Mouse (Mus musculus): ENCODE data around the gene Ahdc1. TPM values are rescaled to one million over a fixed set of nuclear protein-coding genes. Genes with fewer than 3 reads are reported as not detected.

The Ahdc1 gene
- polyA plus RNA-seq, 1 experiment, result 58.2 TPM

- TF ChIP-seq MYOD1 (IDR thresholded peaks at IDR 0.05; ENCODE audit: control insufficient read depth in 1 of 3, insufficient read length in 2 of 3, low read depth in 2 of 3) (peak in 1 of 3 experiments; percentile 72), POLR2AphosphoS2 (IDR thresholded peaks at IDR 0.05; ENCODE audit: insufficient read length, low read depth) (no peak), TCF12 (IDR thresholded peaks at IDR 0.05; ENCODE audit: insufficient read depth, poor library complexity, severe bottlenecking) (no peak), TCF3 (IDR thresholded peaks at IDR 0.05; ENCODE audit: insufficient read length, low read depth) (no peak), E2F4 (IDR thresholded peaks at IDR 0.05; ENCODE audit: insufficient read depth) (no peak), MYOG (IDR thresholded peaks at IDR 0.05; ENCODE audit: control insufficient read depth in 1 of 3, insufficient read depth in 1 of 3, insufficient read length in 2 of 3, low read depth in 2 of 3) (peak in 1 of 3 experiments; percentile 29)
- H3ac ChIP-seq (ENCODE audit: control insufficient read depth, insufficient read length), result no peak overlapping the region
- H3K4me2 ChIP-seq (ENCODE audit: low read depth), result no peak overlapping the region
- no peak overlapping the region for H3K4me3 ChIP-seq
- H3K27me3 ChIP-seq (ENCODE audit: control insufficient read depth, insufficient read depth, insufficient read length), result no peaks in the 10 kb centered on the region
- H3K79me2 ChIP-seq (ENCODE audit: control insufficient read depth, insufficient read depth), result no peaks in the 10 kb centered on the region
- no peaks in the 10 kb centered on the region for H3K36me3 ChIP-seq (ENCODE audit: control insufficient read depth, insufficient read depth)
Observed at GRCm38 (mm10) chr4:133113351-133113882, 102.4 kb downstream of the Ahdc1 start.

GRCm38 (mm10) chr4:133114762-133115161 is 103.7 kb downstream of the Ahdc1 start:
- Histone ChIP-seq H3ac (ENCODE audit: control insufficient read depth, insufficient read length) (no peak overlapping the region), H3K4me3 (no peak overlapping the region), H3K36me3 (ENCODE audit: control insufficient read depth, insufficient read depth) (no peaks in the 10 kb centered on the region), H3K4me2 (ENCODE audit: low read depth) (no peak overlapping the region), H3K27me3 (ENCODE audit: control insufficient read depth, insufficient read depth, insufficient read length) (no peaks in the 10 kb centered on the region), H3K79me2 (ENCODE audit: control insufficient read depth, insufficient read depth) (no peaks in the 10 kb centered on the region)
- TF ChIP-seq POLR2AphosphoS2 (IDR thresholded peaks at IDR 0.05; ENCODE audit: insufficient read length, low read depth) (no peak), REST (IDR thresholded peaks at IDR 0.05; ENCODE audit: insufficient read depth, insufficient read length) (no peak), TCF12 (IDR thresholded peaks at IDR 0.05; ENCODE audit: insufficient read depth, poor library complexity, severe bottlenecking) (no peak), MYOD1 (IDR thresholded peaks at IDR 0.05; ENCODE audit: control insufficient read depth in 1 of 3, insufficient read length in 2 of 3, low read depth in 2 of 3) (peak in 1 of 3 experiments; percentile 19), MAX (IDR thresholded peaks at IDR 0.05; ENCODE audit: low read depth) (no peak)

- Histone ChIP-seq H3K79me2 (ENCODE audit: control insufficient read depth, insufficient read depth) (no peaks in the 10 kb centered on the region), H3K27me3 (ENCODE audit: control insufficient read depth, insufficient read depth, insufficient read length) (no peaks in the 10 kb centered on the region), H3K36me3 (ENCODE audit: control insufficient read depth, insufficient read depth) (no peaks in the 10 kb centered on the region), H3K4me2 (ENCODE audit: low read depth) (peak overlapping the region; percentile 54), H3ac (ENCODE audit: control insufficient read depth, insufficient read length) (no peak overlapping the region), H3K4me3 (no peak overlapping the region)
- TF ChIP-seq POLR2A (IDR thresholded peaks at IDR 0.05; ENCODE audit: insufficient read length, low read depth) (no peak), MYOG (IDR thresholded peaks at IDR 0.05; ENCODE audit: control insufficient read depth in 1 of 3, insufficient read depth in 1 of 3, insufficient read length in 2 of 3, low read depth in 2 of 3) (no peak), E2F4 (IDR thresholded peaks at IDR 0.05; ENCODE audit: insufficient read depth) (no peak), MYOD1 (IDR thresholded peaks at IDR 0.05; ENCODE audit: control insufficient read depth in 1 of 3, insufficient read length in 2 of 3, low read depth in 2 of 3) (no peak), SRF (IDR thresholded peaks at IDR 0.05; ENCODE audit: control insufficient read depth, insufficient read length, low read depth) (no peak), TCF3 (IDR thresholded peaks at IDR 0.05; ENCODE audit: insufficient read length, low read depth) (no peak), TCF12 (IDR thresholded peaks at IDR 0.05; ENCODE audit: insufficient read depth, poor library complexity, severe bottlenecking) (no peak), USF1 (IDR thresholded peaks at IDR 0.05; ENCODE audit: low read depth) (no peak), REST (IDR thresholded peaks at IDR 0.05; ENCODE audit: insufficient read depth, insufficient read length) (no peak), MAX (IDR thresholded peaks at IDR 0.05; ENCODE audit: low read depth) (no peak), CEBPB (IDR thresholded peaks at IDR 0.05; ENCODE audit: insufficient read depth, poor library complexity, severe bottlenecking) (no peak), POLR2AphosphoS2 (IDR thresholded peaks at IDR 0.05; ENCODE audit: insufficient read length, low read depth) (no peak)
Observed at GRCm38 (mm10) chr4:133115721-133116429, 104.8 kb downstream of the Ahdc1 start.

- Histone ChIP-seq H3K27me3 (ENCODE audit: control insufficient read depth, insufficient read depth, insufficient read length) (no peaks in the 10 kb centered on the region), H3K36me3 (ENCODE audit: control insufficient read depth, insufficient read depth) (no peaks in the 10 kb centered on the region), H3K79me2 (ENCODE audit: control insufficient read depth, insufficient read depth) (no peaks in the 10 kb centered on the region), H3K4me3 (peak overlapping the region; percentile 9), H3K4me2 (ENCODE audit: low read depth) (peak overlapping the region; percentile 68), H3ac (ENCODE audit: control insufficient read depth, insufficient read length) (no peak overlapping the region)
- no peak for TF ChIP-seq CEBPB (IDR thresholded peaks at IDR 0.05; ENCODE audit: insufficient read depth, poor library complexity, severe bottlenecking)
- TF ChIP-seq USF1 (IDR thresholded peaks at IDR 0.05; ENCODE audit: low read depth), result no peak
- no peak for TF ChIP-seq SRF (IDR thresholded peaks at IDR 0.05; ENCODE audit: control insufficient read depth, insufficient read length, low read depth)
- peak; percentile 56 to 95 (median 94) for TF ChIP-seq MYOD1 (IDR thresholded peaks at IDR 0.05; ENCODE audit: control insufficient read depth in 1 of 3, insufficient read length in 2 of 3, low read depth in 2 of 3)
- TF ChIP-seq POLR2AphosphoS2 (IDR thresholded peaks at IDR 0.05; ENCODE audit: insufficient read length, low read depth), result peak; percentile 35
- TF ChIP-seq MYOG (IDR thresholded peaks at IDR 0.05; ENCODE audit: control insufficient read depth in 1 of 3, insufficient read depth in 1 of 3, insufficient read length in 2 of 3, low read depth in 2 of 3), result peak; percentile 60 to 97 (median 93)
- peak; percentile 28 for TF ChIP-seq POLR2A (IDR thresholded peaks at IDR 0.05; ENCODE audit: insufficient read length, low read depth)
- peak; percentile 77 for TF ChIP-seq TCF3 (IDR thresholded peaks at IDR 0.05; ENCODE audit: insufficient read length, low read depth)
- TF ChIP-seq MAX (IDR thresholded peaks at IDR 0.05; ENCODE audit: low read depth), result no peak
- TF ChIP-seq E2F4 (IDR thresholded peaks at IDR 0.05; ENCODE audit: insufficient read depth), result no peak
- TF ChIP-seq TCF12 (IDR thresholded peaks at IDR 0.05; ENCODE audit: insufficient read depth, poor library complexity, severe bottlenecking), result peak; percentile 41
- no peak for TF ChIP-seq REST (IDR thresholded peaks at IDR 0.05; ENCODE audit: insufficient read depth, insufficient read length)
Observed at GRCm38 (mm10) chr4:133116756-133117470, 105.9 kb downstream of the Ahdc1 start.

Measured in myocyte (in vitro differentiated cells).